Mouse (Mus musculus) layer of hippocampus, postnatal 14 days (tissue): ENCODE measurements around the gene 1700129C05Rik. TPM values are rescaled to one million over a fixed set of nuclear protein-coding genes. Genes with fewer than 3 reads are reported as not detected.

Experiments
- DNase-seq, 2 experiments: peaks; one replicate each; pipeline ENCODE4 v3.0.0; 2021 to 2022; ENCODE audit warnings: low spot score in 2 of 2, mixed read lengths in 1 of 2
- long read RNA-seq, 2 experiments: library from polyadenylated mRNA; stranded (forward); transcript quantifications; one replicate each; pipeline ENCODE4 v2.0.0; 2021
- total RNA-seq, 2 experiments: library from RNA; stranded (reverse); gene quantifications; 2 replicates each; pipeline ENCODE4 v1.2.3; 2021

1700129C05Rik gene
- total RNA-seq = not detected
- long read RNA-seq, experiment 1 = 0 reads
- long read RNA-seq, experiment 2 = 0 reads

DNA sequence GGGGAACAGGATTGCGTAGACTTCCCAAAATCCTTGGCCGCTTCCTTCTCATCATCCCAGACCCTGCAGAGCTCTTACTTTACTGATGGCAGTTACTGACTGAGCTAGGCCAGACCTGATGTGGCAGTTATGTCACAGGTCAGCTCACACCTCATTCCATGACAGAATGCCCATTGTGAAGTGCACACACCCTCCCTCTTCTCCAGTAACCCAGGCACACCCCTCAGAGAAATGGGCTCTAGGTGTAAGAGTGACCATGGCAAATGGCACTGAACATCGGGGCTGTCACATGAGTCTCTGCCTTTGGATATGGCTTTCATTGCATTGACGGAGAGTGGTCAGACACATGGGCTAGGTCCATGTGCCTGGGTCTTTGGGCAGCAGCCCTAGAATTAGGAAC, at the start of gene 1700129C05Rik:
Gene 1700129C05Rik (minus strand): TSS at position 101 of the 400 bp plus-strand sequence.
- no peak for DNase-seq

GRCm38 (mm10) chr14:59186121-59186520, 43.4 kb upstream of the 1700129C05Rik start:
- no peak for DNase-seq

DNA sequence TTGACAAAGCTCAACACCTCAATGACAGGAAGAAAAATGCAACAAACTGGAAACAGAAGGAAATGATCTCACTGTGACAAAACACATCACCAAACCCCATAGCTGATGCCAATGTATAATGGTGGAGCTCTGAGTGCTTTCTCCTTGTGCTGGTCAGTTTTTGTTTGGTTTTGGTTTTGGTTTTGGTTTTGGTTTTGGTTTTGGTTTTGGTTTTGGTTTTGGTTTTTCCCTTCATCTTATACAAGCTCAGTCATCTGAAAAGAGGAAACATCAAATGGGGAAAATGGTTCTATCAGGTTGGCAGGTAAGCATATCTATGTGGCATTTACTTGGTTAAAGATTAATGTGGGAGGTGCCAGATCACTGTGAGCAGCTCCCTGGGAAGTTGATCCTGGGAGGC, 42.8 kb upstream of the 1700129C05Rik start:
- DNase-seq = no peak

DNA sequence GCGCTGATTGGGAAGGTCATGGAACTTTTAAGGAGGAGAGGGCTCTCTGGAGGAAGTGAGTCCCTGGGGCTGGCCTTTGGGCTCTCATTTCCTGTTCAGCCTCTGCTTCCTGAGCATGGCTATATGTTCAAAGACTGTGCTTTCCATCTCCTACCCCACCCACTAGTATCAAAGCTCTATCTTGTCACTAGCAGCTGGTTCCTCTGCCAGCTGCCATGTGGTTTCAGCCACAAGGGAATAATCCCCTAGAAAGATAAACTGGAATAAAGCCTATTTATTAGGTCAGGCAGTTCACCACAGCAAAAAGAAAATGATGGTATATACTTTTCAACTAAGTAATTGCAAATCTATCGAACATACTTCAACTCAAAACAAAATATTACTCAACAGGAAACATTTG, 40.0 kb upstream of the 1700129C05Rik start:
- DNase-seq = no peak

- DNase-seq = no peak
These were observed 36.0 kb upstream of the 1700129C05Rik start, which contains the start of gene Gm5142 for GRCm38 (mm10) chr14:59178649-59179048. TSS of gene Gm5142 (minus strand) at chr14:59178749.

GRCm38 (mm10) chr14:59157016-59157698, 14.5 kb upstream of the 1700129C05Rik start:
- DNase-seq = no peak

DNA sequence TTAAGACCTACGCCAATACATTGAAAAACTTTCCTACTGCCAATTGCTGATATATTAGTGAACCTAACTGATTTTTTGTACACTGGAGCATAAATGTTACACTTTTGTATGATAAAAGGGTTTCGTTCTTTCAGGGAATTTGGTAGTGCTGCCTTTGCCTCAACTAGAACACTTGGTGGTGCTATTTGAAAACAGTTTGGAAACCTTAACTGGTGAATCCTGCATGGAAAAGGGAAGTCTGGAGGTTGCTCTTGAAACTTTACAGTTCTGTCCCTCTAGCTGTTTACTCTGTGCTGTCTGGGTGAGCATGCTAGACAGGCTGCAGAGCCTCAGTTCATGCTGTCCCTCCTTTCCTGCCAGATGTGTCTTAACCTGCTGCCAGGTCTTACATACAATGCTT, 12.9 kb upstream of the 1700129C05Rik start:
- DNase-seq = peak in 1 of 2 experiments; percentile 26

DNA sequence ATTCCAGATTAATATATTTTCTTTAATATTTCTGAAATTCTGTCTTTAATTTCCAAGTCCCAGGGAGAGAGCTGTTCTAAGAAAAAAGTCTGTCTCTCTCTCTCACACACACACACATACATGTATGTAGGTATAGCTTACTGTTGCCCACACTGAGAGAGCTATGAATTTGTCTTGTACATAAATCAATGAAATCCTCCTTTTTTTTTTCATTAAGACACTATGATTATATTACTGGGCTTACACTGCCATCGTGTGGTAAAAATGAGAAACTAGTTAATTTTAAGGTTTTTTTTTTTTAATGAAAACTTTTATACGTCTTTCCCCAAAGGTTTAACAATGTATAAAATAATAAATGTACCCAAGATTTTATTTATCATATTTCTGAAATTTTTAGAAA, 28.4 kb downstream of the 1700129C05Rik start:
- DNase-seq = peak in 1 of 2 experiments; percentile 16

DNA sequence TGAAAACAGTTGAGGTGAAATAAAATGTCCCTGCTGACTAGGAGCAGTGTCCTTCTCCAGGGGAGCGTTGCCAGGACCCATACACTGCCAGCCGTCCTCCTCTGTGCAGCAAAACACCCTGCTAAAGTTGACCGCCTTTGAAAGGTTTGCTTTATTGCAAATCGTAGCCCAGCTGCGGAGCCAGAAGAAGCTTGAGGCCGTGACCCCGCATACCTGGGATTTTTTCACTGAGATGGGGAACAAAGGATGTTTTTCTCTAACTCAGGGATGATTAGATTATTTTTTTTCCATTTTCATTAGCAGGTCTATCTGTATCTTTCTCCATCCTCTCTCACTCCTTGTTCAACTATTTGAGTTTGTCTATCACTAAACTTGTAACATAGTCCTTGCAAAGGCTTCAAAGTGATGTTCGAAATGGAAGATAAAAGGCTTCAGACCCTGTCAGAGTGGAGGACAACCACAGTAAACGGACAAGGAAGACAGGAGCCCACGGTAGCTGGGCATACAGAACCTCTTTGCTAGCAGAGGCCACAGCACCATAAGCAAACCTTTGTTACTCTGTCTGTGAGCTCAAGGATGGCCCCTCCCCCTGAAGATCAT, 38.6 kb downstream of the 1700129C05Rik start:
- DNase-seq = no peak

DNA sequence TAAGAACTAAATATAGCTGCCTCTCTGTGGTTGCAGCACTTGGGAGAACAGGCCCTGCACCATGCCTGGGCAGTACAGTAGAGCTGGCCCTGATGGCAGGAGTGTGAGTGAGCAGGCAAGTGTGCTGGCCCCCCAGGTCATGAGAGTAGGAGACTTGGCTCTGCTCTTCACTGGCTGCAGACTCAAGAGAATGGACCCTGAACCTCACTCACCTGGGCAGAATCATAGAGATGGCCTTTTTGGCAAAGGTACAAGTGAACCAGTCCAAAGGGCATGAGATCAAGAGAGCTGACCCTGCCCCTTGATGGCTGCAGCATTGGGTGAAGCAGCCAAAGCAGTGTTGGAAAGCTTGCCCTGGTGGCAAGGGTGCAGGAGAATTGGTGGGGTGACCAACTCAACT, 49.1 kb downstream of the 1700129C05Rik start:
- DNase-seq = no peak

GRCm38 (mm10) chr14:59084396-59084795, 58.3 kb downstream of the 1700129C05Rik start:
- DNase-seq = peak; percentile 28 to 55

Other genes with a start within 250 kb of the 1700129C05Rik start
- not detected for gene Gm5142, start 35.9 kb upstream of the 1700129C05Rik start, total RNA-seq
- 10 to 100 TPM; 31.7 to 33.5 TPM for gene Rcbtb1, start 58.3 kb upstream of the 1700129C05Rik start, total RNA-seq
- gene Gm6904, start 117.3 kb upstream of the 1700129C05Rik start, total RNA-seq = not detected
- not detected for gene Phf11a, start 154.6 kb upstream of the 1700129C05Rik start, total RNA-seq
- gene Phf11b, start 198.5 kb upstream of the 1700129C05Rik start, total RNA-seq = not detected
- gene Phf11d, start 222.6 kb upstream of the 1700129C05Rik start, total RNA-seq = under 1 TPM; 0.48 to 0.72 TPM